Mouse (Mus musculus) neural tube, embryonic 12.5 days (tissue): ENCODE measurements around the gene Sdk1. TPM values are rescaled to one million over a fixed set of nuclear protein-coding genes. Genes with fewer than 3 reads are reported as not detected.
A peak's percentile ranks its signal among the peaks of the same experiment; 100 is the strongest.

Experiments used
- ATAC-seq: fragments of 200-750 bp; cut with Nextera tagmentation; 2 replicates; pipeline ENCODE4 v1.8.0; 2017; ENCODE audit warnings: low read depth, mild to moderate bottlenecking, moderate TSS enrichment, moderate library complexity; ENCODE audit not compliant: low FRiP score
- H3K27ac ChIP-seq: fragments of 300-500 bp; sonication (generic); 2 replicates; pipeline ENCODE4 v1.5.1; 2016
- H3K27me3 ChIP-seq: fragments of 300-500 bp; sonication (generic); replicated peaks from 2 replicates; pipeline ENCODE4 v1.6.1; 2016; ENCODE audit warnings: mild to moderate bottlenecking
- H3K36me3 ChIP-seq: fragments of 300-500 bp; sonication (generic); 2 replicates; pipeline ENCODE4 v1.6.1; 2016; ENCODE audit warnings: mild to moderate bottlenecking
- H3K4me1 ChIP-seq: fragments of 300-500 bp; sonication (generic); 2 replicates; pipeline ENCODE4 v1.6.1; 2016
- H3K4me2 ChIP-seq: fragments of 300-500 bp; sonication (generic); replicated peaks from 2 replicates; pipeline ENCODE4 v1.6.1; 2016; ENCODE audit warnings: mild to moderate bottlenecking
- H3K4me3 ChIP-seq: fragments of 300-500 bp; sonication (generic); 2 replicates; pipeline ENCODE4 v1.5.1; 2016
- H3K9ac ChIP-seq: fragments of 300-500 bp; sonication (generic); 2 replicates; pipeline ENCODE4 v1.6.1; 2016; ENCODE audit warnings: mild to moderate bottlenecking
- H3K9me3 ChIP-seq: fragments of 300-500 bp; sonication (generic); 2 replicates; pipeline ENCODE4 v1.6.1; 2016; ENCODE audit warnings: mild to moderate bottlenecking
- WGBS: fragments of 180-500 bp; shearing (Covaris S2); methylation state at CpG from one replicate; pipeline ENCODE4 v1.1.7; 2016; 5-methylcytosine and 5-hydroxymethylcytosine counted together
- polyA plus RNA-seq: library from polyadenylated mRNA; unstranded; fragments of >200 nt; fragmentation: Nextera tagmentation; extraction: Ambion mirVana; gene quantifications from 2 replicates; pipeline ENCODE4 v1.2.1, GENCODE M21; 2016

Sdk1 gene
- polyA plus RNA-seq = 3.8 and 4.7 TPM in 2 replicates

DNA sequence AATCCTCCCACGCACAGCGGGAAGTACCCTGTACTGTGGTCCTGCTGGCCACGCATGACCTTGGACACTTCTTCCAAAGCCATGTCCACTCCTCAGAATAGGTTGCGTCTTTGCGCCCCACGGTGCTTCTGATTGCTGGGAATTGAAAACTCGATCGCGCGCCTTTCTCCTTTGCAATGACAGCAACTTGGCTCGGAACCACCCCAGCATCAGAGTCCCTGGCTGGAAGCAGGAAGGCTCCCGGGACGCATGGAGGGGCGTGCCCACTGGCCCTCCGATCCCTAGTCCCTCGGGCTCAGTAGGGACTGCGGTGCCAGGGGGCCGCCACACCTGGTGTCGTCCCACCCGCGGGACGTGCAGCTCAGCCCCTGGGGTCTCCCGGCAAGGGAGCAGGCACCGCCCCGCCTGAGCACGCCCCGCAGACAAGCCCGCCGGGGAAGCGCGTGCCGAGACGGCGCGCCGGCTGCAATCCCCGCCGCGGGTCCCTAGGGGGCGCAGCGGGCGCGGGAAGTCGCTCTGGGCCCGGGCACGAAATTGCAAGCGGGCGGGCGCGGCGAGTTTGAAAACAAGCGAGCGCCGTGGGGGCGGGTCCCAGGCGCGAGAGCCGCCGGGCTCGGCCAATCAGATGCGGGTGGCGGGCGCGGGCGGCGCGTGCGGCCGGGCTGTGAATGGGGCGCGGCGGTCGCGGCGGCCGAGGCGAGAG, at the start of gene Sdk1:
TSS of gene Sdk1 (plus strand) at position 650 of the 703 bp plus-strand sequence.
- Histone ChIP-seq H3K27ac (no peak within 1 kb of the TSS), H3K4me1 (peaks cover 34% of the 10 kb centered on the region), H3K4me2 (peak within 1 kb of the TSS; percentile 97), H3K36me3 (no peaks in the 10 kb centered on the region), H3K27me3 (peaks cover 29% of the 10 kb centered on the region), H3K9me3 (no peaks in the 10 kb centered on the region), H3K9ac (peak within 1 kb of the TSS; percentile 80), H3K4me3 (peak within 1 kb of the TSS; percentile 77)
- peak; percentile 92 for ATAC-seq
- under 1% methylated on average over 63 of the region's 77 CpGs for WGBS

DNA sequence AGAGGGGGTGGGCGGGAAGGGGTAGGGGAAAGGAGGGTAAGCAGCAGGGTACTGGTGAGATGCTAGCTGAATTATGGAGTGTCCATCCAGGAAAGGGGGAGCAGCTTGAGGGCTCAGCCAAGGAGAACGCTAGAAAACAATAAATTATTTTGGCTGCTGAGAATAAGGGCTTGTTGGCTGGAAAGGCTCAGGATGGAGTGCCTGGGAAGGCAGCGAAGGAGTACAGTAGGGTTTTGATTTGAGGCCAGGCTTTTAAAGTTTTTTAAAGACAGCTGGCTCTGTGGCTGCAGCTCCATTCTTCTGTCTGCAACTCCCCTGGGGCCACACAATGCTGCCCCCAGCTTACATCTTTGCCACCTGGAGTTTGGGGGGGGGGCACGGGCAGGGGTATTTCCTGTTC, 44.0 kb upstream of the Sdk1 start:
- Histone ChIP-seq H3K9ac (no peak overlapping the region), H3K36me3 (no peaks in the 10 kb centered on the region), H3K27me3 (no peaks in the 10 kb centered on the region), H3K9me3 (no peaks in the 10 kb centered on the region), H3K27ac (no peak overlapping the region), H3K4me2 (peak overlapping the region; percentile 20; the same call in 1 of the 2 replicates), H3K4me3 (no peak overlapping the region), H3K4me1 (peaks cover 14% of the 10 kb centered on the region)
- 33% methylated on average over 4 of the region's 4 CpGs for WGBS
- ATAC-seq = no peak

DNA sequence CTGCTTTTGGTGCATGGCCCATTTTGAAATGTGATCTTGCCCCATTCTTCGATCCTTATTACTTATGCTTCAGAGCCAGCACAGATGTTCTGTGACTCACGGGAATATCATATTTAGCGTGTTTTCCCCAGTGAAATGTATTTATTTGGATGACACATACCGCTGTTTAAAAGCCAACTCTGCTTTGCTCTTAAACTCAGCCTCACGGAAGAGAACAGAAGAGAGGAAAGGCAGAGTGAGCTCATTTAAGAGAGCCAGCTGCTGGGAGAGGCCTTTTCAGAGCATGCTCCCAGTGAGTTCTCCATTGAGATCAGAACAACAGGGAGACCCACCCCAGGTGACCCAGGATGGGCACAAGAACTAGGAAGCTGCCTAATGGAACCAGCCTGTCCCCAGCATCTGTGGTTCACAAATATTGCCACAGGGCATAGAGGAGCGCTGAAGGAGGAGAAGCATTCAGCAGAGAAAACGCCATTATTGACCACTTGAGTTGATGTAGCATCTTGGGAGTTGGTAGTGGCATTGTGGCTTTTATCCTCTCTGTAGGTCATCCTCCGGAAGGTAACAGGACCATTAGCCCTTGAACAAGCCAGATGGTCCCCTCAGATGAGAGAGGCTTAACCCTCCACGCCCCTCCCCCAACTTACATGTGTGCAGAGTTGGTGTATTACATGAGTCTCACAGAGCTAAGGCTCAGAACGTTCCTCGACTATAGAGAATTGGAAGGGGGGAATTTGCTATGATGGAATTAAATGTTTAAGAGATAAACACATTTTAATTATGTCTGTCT, 38.8 kb upstream of the Sdk1 start:
- Histone ChIP-seq H3K4me3 (no peak overlapping the region), H3K4me1 (peaks cover 5% of the 10 kb centered on the region), H3K4me2 (no peak overlapping the region), H3K9me3 (no peaks in the 10 kb centered on the region), H3K27me3 (no peaks in the 10 kb centered on the region), H3K36me3 (no peaks in the 10 kb centered on the region), H3K9ac (no peak overlapping the region), H3K27ac (no peak overlapping the region)
- 80% methylated on average over 11 of the region's 11 CpGs for WGBS
- no peak for ATAC-seq

GRCm38 (mm10) chr5:141207061-141207460, 34.2 kb upstream of the Sdk1 start:
- no peak for ATAC-seq
- 69% methylated on average over 5 of the region's 5 CpGs for WGBS
- Histone ChIP-seq H3K9ac (no peak overlapping the region), H3K27me3 (no peaks in the 10 kb centered on the region), H3K27ac (no peak overlapping the region), H3K36me3 (no peaks in the 10 kb centered on the region), H3K4me3 (no peak overlapping the region), H3K4me2 (no peak overlapping the region), H3K9me3 (no peaks in the 10 kb centered on the region), H3K4me1 (no peaks in the 10 kb centered on the region)

- no peaks in the 10 kb centered on the region for H3K4me1 ChIP-seq
- no peak for ATAC-seq
- H3K4me2 ChIP-seq = no peak overlapping the region
- 81% methylated on average over 3 of the region's 3 CpGs for WGBS
- H3K4me3 ChIP-seq = no peak overlapping the region
- H3K9me3 ChIP-seq = no peaks in the 10 kb centered on the region
- no peaks in the 10 kb centered on the region for H3K27me3 ChIP-seq
- no peak overlapping the region for H3K27ac ChIP-seq
- H3K36me3 ChIP-seq = no peaks in the 10 kb centered on the region
- H3K9ac ChIP-seq = no peak overlapping the region
Measured at GRCm38 (mm10) chr5:141225243-141225642, 16.0 kb upstream of the Sdk1 start.

DNA sequence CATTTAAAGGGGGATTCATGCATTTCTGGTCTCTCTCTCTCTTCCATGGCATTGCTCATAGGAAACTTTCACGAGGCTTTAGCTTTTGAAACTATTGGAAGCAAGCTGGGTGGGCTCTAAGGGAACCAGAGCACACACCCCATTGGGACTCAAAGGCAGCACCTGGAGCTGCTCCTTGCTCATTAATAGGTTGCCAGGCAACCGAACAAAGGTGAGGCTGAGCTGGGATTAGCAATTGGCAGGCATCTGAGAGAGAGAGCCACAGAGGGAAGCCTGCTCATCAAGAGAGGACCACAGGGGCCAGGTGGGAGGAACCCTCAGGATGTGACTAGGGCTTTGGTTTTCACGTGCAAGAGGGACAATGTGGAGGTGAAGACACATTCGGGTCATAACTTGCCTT, 7.0 kb upstream of the Sdk1 start:
- Histone ChIP-seq H3K9ac (no peak overlapping the region), H3K36me3 (no peaks in the 10 kb centered on the region), H3K9me3 (no peaks in the 10 kb centered on the region), H3K4me2 (no peak overlapping the region), H3K27ac (no peak overlapping the region), H3K27me3 (peaks cover 10% of the 10 kb centered on the region), H3K4me3 (no peak overlapping the region), H3K4me1 (peaks cover 2% of the 10 kb centered on the region; the same call in 1 of the 2 replicates)
- ATAC-seq = no peak
- 25% methylated on average over 4 of the region's 4 CpGs for WGBS

DNA sequence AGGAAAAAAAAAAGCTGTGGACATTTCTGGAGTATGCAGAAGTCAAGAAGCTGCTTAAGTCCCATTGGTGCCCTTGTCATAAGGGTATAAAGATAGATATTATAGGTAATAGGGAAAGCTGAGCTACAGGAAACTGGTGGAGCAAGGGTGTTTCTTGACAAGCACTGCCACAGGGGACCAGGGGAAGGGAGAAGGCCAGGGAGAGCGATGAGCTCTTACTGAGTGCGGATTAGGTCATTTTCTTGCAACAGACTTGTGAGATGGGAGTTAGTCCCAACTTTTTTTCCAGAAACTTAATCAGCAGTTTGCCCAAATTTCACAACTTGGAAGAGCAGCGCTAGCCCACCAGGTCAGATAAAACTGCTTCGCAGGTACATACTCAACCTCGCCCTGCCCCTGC, 1.9 kb upstream of the Sdk1 start:
- no peak overlapping the region for H3K4me3 ChIP-seq
- H3K27ac ChIP-seq = no peak overlapping the region
- no peak overlapping the region for H3K9ac ChIP-seq
- no peak for ATAC-seq
- peaks cover 29% of the 10 kb centered on the region for H3K27me3 ChIP-seq
- no peaks in the 10 kb centered on the region for H3K9me3 ChIP-seq
- WGBS = 27% methylated on average over 5 of the region's 5 CpGs
- peaks cover 34% of the 10 kb centered on the region for H3K4me1 ChIP-seq
- no peaks in the 10 kb centered on the region for H3K36me3 ChIP-seq
- peak overlapping the region; percentile 97; the same call in 1 of the 2 replicates for H3K4me2 ChIP-seq

GRCm38 (mm10) chr5:141240441-141240840, 849 bp upstream of the Sdk1 start:
- Histone ChIP-seq H3K9me3 (no peaks in the 10 kb centered on the region), H3K36me3 (no peaks in the 10 kb centered on the region), H3K9ac (no peak overlapping the region), H3K4me1 (peaks cover 34% of the 10 kb centered on the region), H3K27me3 (peaks cover 29% of the 10 kb centered on the region), H3K4me2 (peak overlapping the region; percentile 97), H3K4me3 (peak overlapping the region; percentile 77), H3K27ac (no peak overlapping the region)
- ATAC-seq = peak; percentile 18
- whole genome bisulfite sequencing = 0% methylated on average over 10 of the region's 10 CpGs

DNA sequence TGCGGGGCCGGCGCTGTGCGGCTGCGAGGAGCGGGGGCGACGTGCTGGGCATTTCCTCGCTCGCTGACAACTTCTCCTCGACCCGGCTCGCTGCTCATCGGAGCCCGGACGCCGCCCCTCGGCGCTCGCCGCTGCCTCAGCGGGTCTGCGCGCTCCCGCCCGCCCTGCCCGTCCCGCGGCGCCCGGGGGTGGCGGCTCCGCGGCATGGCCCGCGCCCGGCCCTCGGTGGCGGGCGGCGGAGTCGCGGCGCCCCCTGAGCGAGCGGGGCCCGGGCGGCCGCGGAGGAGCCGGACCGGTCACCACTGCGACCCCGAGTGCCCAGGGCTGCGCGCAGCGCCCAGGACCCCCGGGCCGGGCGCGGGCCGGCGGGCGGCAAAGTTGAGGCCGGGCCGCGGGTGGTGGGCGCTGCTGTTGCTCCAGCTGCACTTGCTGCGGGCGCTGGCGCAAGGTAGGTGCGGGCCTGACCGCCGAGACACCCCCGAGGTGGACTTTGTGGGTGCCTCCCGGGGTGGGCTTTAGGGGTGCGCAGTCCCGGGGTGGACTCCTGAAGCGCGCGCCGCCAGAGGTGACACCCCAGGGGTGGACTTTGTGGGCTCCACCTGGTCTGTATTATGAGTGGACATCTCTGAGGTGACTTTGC, 475 bp downstream of the Sdk1 start:
- Histone ChIP-seq H3K4me1 (peaks cover 34% of the 10 kb centered on the region), H3K4me3 (peak overlapping the region; percentile 77), H3K4me2 (peak overlapping the region; percentile 97), H3K27me3 (peaks cover 29% of the 10 kb centered on the region), H3K27ac (no peak overlapping the region), H3K9ac (peak overlapping the region; percentile 80), H3K9me3 (no peaks in the 10 kb centered on the region), H3K36me3 (no peaks in the 10 kb centered on the region)
- under 1% methylated on average over 73 of the region's 82 CpGs for WGBS
- peak; percentile 45 for ATAC-seq

GRCm38 (mm10) chr5:141243253-141243965, 2.1 kb downstream of the Sdk1 start:
- Histone ChIP-seq H3K4me2 (peak overlapping the region; percentile 97), H3K4me3 (peak overlapping the region; percentile 77), H3K27me3 (peaks cover 28% of the 10 kb centered on the region), H3K9me3 (no peaks in the 10 kb centered on the region), H3K36me3 (no peaks in the 10 kb centered on the region), H3K9ac (peak overlapping the region; percentile 22; the same call in 1 of the 2 replicates), H3K4me1 (peaks cover 34% of the 10 kb centered on the region), H3K27ac (no peak overlapping the region)
- ATAC-seq = no peak
- 4% methylated on average over 33 of the region's 33 CpGs for WGBS

DNA sequence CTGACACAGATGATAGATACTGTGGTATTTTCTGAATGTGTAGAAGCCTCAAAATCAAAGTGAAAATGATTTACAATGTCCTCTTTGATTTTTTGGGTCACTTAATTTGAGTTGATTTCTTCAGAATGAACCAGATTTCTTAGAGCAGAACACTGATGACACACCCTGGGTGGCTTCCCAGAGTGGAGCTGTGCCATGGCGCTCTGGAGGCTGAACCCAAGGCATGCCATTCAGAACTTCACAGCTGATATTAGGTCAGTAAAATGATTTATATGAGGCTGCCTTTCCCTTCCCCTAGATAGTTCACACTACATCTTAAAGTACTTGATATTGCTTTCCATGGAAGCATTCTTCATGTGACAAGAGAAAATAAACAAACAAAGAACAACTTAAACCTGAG, 23.0 kb downstream of the Sdk1 start:
- no peaks in the 10 kb centered on the region for H3K4me1 ChIP-seq
- H3K27me3 ChIP-seq = no peaks in the 10 kb centered on the region
- 84% methylated on average over 1 of the region's 1 CpGs for whole genome bisulfite sequencing
- H3K36me3 ChIP-seq = no peaks in the 10 kb centered on the region
- H3K4me2 ChIP-seq = no peak overlapping the region
- no peak for ATAC-seq
- no peak overlapping the region for H3K9ac ChIP-seq
- H3K9me3 ChIP-seq = no peaks in the 10 kb centered on the region
- H3K27ac ChIP-seq = no peak overlapping the region
- H3K4me3 ChIP-seq = no peak overlapping the region

DNA sequence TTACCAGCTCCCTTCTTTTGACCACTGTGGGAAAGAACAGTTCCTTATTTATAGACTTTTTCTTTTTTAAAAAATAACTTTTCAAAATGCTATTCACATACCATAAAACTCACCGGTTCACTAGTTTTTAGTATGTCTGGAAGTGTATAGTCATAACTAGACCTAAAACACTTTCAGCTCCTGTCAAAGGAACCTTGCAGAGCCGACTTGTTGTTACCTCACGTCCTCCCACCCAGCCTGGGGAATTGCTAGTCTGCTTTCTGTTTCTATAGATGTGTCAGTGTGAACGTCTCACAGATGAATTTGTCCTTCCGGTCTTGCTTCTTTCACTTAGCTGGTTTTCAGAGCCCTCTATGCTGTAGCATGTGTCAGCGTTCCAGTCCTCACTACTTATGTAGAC, 35.8 kb downstream of the Sdk1 start:
- Histone ChIP-seq H3K4me1 (no peaks in the 10 kb centered on the region), H3K36me3 (no peaks in the 10 kb centered on the region), H3K9ac (no peak overlapping the region), H3K27ac (no peak overlapping the region), H3K4me3 (no peak overlapping the region), H3K27me3 (no peaks in the 10 kb centered on the region), H3K9me3 (no peaks in the 10 kb centered on the region), H3K4me2 (no peak overlapping the region)
- 89% methylated on average over 6 of the region's 6 CpGs for whole genome bisulfite sequencing
- no peak for ATAC-seq
